Mouse (Mus musculus): ENCODE data around the gene Tmem192. TPM values are rescaled to one million over a fixed set of nuclear protein-coding genes. Genes with fewer than 3 reads are reported as not detected.

Gene Tmem192
- 10 to 100 TPM; 26.0 to 28.4 (median 28.3) TPM for total RNA-seq (2022)

DNA sequence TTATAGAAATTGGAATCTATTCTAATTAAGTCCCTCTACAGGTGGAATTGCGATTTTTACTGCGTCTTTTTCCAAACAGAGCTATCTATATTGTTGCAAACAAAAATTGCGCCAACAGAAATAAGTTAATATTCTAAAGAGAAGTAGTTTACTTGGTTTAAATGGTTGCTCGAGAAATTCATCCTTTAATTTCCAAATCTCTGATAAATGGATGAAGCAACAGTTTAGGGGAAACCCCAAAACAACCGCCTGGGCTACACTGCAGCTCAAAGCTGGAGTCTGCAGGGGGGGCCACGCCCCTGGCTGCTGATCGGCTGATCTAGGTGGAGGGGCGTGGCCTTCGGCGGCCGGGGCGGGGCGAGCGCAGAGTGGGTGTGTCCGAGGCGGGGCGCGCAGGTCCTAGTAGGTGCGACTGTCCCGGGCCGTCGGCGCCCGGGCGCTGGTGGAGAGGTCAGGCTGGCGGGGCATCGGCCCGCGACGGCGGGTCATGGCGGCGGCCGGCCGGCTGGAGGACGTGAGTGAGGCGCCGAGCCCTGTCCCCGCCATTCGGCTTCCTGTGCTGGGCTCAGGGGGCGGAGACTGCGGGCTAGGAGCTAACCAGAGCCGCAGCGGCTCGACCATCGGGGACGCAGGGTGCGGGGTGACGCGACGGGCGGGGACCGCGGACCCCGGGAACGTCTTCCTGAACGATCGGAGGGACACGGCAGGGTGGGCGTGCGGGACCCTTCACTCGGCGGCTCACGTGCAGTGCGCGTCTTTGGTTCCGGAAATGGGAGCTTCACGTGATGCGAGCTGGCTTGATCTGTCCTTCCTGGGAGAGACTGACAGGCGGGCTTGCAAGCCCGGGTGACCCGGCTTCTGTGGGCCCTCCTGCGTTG lies at the start of gene Tmem192:
Tmem192 (plus strand) TSS at position 366 of the 878 bp plus-strand sequence.
- DNase-seq (ENCODE audit: low spot score in 2 of 2): peak; percentile 92 to 93

DNA sequence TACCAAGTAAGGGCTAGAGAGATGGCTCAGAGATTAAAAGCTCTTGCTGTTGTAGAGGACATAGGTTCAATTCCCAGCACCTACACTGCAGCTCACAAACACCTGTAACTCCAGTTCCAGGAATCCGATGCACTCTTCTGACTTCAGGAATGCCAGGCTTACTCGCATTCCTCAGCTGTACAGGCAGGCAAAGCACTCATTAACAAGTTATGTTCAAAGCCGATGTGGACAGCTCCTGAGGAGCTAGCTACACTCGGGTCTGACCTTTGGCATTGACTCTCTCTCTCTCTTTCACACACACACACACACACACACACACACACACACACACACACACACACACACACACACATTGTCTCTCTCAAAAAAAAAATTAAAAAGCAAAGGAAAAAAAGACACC lies 48.3 kb upstream of the Tmem192 start:
- no peak for DNase-seq (ENCODE audit: low spot score in 2 of 2)

DNA sequence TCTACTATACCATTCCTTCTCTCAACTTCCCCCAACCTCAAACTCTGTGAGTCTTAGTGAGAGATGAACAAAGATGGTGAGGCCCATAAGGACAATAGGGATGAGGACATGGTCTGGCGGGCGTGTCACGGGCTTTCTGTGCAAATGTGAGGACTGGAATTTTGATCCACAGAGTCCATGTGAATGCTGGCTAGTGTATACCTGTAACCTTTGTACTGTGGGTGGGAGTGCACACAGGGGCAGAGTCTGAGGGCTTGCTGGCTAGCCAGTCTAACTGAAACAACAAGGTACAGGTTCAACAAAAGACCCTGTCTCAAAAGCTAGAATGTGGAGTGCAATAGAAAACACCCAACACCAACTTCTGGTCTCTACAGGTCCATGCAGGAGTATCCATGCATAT lies 46.3 kb upstream of the Tmem192 start:
- no peak for DNase-seq (ENCODE audit: low spot score in 2 of 2)

DNA sequence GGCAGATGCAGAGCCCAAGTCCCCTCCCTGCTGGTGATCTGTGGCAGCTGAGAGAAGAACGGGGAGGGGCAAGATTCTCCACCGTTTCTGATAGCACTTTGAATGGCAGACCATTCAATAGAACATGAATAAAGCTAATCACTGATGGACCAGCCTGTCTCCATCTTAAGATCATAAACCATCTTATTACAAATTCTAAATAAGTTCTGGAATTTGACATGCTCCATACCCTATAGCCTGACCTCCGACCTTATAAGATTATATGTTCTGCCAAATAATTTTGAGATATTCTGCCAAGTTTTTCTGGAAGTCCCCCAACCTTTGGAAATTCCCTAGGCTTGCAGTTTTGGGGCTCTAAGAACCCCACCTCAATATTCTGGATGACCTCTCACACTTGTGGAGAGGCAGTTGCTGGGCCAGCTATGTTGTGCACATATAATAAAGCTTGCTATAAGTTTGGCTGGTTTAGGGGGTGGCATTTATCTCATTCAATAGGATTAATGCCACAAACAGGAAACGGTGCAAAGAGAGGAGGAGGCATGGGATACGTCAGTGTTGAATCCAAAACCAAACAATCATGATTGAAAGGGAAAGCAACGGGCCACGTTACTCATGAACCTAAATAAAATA lies 45.3 kb upstream of the Tmem192 start:
- DNase-seq (ENCODE audit: low spot score in 2 of 2): no peak

DNA sequence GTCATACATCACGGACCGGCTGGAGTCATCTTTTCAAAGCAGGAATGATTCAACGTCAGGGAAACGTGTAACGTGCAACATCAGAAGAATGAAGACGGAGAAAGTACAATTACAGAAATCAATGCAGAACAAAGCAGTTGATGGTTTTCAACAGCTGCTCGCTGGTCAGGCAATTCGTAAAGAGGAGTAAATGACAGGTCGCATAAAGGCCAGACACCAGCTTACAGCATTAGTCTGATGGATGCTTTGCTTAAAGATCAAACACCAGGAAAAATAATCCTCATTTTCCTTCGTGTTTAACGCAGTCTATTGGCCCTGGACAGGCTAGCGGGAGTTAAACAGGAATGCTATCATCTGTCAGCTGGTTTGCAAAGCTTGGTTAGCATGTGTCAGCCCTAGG lies 44.8 kb upstream of the Tmem192 start:
- no peak for DNase-seq (ENCODE audit: low spot score in 2 of 2)

DNA sequence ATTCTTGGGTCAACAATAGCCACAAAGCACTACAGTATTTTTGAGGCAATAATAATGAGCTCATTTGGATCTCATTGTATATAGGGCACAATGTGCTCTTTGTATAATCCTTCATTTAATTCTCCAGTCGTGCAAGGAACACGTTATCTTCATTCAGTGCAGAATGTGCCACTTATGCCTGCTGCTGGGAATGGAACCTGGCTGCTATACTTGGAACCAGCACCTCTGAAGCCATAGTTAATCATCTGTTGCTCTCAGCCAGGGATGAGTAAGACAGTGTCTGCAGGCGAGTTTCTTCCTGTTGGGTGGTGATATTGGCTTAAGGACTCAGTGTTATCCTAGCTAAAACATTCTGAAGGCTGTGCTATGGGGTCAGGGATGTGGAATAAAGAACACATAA lies 43.2 kb upstream of the Tmem192 start:
- no peak for DNase-seq (ENCODE audit: low spot score in 2 of 2)

DNA sequence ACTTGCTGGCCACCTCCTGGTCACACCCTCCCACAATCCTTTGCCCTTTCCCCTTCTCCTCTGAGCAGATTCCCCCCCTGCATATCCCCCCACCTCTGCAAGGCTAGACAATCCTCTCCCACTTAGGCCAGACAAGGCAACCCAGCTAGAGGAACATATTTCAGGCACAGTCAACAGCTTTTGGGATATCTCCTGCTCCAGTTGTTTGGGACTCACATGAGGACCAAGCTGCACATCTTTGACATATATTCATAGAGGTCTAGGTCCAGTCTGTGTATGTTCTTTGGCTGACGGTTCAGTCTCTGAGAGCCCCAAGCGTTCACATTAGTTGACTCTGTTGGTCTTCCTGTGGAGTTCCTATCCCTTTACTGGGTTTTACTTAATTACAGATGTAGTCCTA lies 37.0 kb upstream of the Tmem192 start:
- no peak for DNase-seq (ENCODE audit: low spot score in 2 of 2)

DNA sequence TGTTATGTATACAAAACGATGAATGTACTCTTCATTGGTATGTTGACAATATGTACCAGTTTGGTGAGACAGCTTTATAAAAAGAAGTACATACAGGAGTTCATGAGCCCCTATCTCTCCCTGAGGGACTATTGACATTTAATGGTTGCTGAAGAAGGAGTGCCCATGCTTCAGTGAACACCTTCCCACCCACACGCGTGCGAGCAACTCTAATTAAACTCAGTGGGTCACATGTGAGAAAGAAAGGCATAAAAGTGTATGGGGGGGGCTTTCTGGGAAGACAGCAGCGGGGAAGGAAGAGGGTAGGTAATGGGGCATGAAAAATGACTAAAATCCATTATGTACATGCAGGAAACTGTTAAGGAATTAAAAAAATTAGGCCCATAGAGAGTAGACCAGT lies 30.2 kb upstream of the Tmem192 start:
- no peak for DNase-seq (ENCODE audit: low spot score in 2 of 2)

DNA sequence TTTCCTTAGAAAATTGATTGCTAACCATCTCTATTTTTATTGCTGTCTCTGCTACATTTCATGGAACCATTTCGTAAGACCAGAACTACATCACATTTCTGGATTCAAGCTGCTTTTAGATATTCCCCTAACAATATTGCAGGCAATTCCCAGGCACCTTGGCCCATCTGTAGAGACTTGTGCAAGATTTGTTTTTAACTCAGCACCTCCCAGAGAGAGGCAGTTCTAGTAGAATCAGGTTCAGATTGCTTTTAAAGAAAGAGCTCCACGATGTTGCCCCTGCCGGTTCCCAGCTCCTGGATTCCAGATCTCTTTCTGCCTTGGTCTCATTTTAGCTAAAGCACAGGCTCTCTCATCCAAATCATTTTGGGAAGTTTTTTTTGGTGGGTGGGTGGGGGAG lies 23.7 kb upstream of the Tmem192 start:
- no peak for DNase-seq (ENCODE audit: low spot score in 2 of 2)

DNA sequence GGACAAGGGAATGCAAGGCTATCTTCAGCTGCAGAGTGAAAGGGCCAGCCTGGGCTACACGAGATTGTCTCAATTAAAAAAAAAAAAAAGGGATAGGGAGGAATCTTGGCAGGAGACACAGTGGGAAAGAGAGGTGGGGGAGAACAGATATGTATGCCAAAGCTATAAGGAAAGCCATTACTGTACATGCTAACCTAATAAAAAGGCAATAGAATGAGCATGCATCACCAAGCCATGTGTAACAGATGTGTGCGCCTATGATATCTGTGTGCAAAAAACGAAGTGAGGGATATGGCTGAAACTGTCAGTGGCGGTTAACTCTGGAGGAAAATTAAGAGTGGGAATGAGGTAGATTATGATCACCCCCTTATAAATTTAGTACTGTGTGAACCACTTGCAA lies 21.2 kb upstream of the Tmem192 start:
- no peak for DNase-seq (ENCODE audit: low spot score in 2 of 2)

DNA sequence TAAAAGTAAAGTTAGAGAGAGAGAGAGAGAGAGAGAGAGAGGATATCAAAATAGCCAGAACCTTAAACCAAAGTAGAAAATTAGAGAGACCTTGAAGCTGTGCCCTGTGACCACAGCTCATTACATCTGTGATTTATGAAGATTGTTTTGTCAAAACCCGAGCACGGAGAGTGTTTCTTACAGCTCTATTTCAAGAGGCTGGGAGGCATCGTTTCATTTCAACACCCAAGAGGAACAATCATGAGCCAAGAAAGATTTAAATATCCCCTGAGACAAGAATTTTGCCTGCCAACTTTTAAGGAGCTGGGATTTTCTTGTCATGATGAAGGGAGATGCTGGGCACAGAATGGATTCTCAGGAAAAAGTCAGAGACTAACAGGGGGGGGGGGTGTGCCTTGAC lies 20.6 kb upstream of the Tmem192 start:
- DNase-seq (ENCODE audit: low spot score in 2 of 2): no peak

DNA sequence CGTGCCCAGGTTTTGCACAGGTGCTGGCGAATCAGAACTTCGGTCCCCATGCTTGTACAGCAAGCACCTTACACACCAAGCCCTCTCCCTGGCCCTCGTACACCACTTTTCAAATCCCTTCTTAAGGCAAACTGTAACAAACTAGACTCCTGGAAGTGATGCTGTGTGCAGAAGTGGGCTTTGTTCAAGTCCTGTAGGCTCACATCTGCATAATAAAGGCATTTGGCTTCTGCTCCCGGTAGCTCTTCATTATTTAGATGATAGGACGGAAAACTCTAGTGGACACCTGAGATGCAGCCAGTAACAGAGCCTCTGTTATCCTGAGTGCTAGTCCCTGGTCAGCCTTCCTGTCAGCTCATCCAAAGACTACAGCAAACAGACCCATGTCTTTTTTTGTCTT lies 18.0 kb upstream of the Tmem192 start:
- DNase-seq (ENCODE audit: low spot score in 2 of 2): no peak

DNA sequence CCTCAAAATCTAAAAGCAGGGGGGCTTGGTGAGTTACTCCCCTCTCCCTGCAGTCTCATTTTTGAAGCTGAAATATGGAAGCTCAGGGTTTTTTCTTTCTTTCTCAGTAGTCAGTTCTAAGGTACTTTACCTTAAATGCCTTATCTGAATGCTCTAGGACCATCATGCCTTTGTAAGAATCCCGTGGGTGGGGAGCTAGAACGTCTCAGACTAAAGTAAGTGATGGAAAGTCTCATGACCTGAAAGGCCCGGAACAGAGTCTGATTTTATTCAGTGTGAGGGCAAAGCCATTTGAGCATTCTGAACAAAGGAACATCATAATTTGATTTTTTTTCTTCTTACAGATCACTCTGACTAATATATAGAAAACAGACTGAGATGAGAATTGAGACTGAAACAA lies 12.0 kb upstream of the Tmem192 start:
- no peak for DNase-seq (ENCODE audit: low spot score in 2 of 2)

DNA sequence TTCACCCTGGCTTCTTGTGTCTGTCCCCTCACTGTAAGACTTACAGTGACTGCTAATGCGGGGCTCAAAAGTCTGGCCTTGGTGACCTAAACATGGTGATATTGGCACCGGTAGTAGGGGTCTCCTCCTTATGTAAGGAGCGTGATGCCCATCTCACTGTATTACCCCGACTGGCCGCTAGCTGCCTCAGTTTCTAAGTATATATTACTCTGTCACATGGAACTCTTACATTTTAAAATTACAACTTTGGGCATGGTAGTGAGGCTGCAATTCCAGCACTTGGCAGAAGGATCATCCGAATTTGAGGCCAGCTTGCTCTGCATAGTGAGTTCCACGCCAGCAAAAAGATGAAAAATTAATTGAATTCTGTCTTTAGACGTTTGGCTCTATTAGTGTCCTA lies 6.0 kb upstream of the Tmem192 start:
- no peak for DNase-seq (ENCODE audit: low spot score in 2 of 2)

DNA sequence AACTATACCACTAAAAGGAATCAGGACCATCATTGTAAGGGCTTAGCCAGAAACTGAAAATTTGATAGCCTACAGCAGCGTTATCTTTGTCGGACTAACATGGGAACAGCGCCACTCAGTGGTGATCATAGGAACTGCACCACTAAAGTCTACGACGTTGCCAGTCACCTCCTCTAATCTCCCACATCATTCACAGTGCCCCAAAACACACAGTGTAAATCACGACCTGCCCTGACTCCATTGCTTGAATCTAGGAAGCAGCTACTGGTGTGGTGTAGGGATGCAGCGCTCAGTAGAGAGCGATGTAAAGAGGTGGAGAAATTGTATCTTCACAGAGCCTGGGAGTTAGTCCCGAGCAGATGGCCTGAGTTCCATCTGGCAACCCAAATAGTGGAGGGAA lies 5.5 kb upstream of the Tmem192 start:
- DNase-seq (ENCODE audit: low spot score in 2 of 2): peak; percentile 52 to 88

DNA sequence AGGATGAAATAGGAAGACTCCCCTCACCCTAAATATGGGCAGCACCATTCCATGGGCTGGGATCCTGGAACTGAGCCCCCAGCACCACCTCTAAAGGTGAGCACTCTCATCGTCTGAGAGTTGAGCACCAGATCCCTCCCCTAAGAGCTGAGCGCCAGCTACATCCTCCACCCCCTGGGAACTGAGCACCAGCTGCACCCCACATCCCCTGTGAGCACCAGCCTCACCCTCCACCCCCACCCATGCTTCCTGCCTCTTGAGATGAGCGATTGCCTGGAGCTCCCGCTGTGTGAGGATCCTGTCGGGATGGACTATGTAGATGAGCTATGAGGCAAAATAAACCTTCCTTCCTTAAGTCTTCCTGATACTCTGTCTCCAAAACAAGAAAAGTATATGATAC lies 4.0 kb upstream of the Tmem192 start:
- DNase-seq (ENCODE audit: low spot score in 2 of 2): no peak

DNA sequence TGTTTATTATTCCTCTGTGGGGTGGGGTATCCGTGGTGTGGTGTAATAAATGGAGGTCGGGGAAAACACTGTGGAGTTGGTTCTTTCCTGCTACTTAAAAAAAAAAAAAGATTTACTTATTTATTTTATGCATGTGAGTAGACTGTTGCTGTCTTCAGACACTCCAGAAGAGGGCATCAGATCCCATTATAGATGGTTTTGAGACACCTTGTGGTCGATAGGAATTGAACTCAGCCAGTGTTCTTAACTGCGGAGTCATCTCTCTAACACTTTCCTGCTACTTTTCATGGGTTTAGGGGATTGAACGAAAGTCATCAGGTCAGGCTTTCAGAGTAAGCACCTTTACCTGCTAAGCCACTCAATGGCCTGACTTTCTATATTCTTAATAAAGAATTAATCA lies 2.2 kb upstream of the Tmem192 start:
- DNase-seq (ENCODE audit: low spot score in 2 of 2): no peak

DNA sequence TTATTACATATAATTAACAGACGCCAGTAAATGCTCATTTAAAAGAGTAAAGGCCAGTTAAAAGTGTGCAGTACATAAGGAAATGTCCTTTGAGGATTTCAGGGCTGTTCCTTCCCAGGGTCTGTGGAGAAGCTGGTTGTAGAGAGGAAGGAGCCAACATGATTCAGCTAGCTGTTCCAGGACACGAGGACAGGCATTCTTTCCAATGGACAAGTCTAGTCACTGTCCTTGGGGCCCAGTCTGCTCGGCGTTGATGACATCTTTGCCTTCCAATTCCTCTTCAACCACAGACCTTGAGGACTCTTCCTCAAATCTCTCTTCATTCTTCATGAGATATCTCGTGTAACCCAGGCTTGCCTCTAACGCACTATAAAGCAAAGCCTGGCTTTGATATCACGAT lies 1.4 kb upstream of the Tmem192 start:
- DNase-seq (ENCODE audit: low spot score in 2 of 2): no peak

DNA sequence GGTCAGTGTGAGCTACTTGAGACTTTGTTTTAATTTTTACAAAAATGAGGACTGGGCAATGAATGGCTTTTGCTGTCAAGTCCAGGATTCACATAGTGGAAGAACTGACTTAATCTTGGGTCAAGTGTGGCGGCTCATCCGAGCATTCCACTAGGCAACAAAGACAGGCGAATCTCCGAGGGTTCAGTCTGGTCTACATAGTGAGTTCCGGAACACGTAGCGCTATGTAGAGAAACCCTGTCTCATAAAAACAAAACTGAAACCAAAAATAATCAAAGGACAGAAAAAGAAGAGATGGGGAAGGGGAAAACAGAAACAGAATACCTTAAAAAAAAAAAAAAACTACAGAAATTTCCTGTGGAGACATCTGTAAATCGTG lies 555 bp upstream of the Tmem192 start:
- DNase-seq (ENCODE audit: low spot score in 2 of 2): no peak

DNA sequence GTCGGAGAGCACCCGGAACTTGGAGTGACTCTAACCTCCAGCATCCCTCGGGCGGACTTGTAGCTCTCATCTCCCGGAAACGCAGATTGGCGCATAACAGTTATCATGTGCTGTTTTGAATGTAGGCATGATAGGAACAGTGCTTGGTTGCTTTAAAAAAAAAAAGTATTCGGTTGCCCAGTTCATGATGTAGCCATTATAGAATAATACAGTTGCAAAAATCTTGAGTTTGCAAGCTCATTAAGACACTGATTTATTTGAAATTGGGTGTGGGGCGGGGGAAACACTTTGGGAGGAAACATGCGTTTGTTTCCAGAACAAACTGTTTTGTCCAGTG lies 681 bp downstream of the Tmem192 start:
- no peak for DNase-seq (ENCODE audit: low spot score in 2 of 2)

DNA sequence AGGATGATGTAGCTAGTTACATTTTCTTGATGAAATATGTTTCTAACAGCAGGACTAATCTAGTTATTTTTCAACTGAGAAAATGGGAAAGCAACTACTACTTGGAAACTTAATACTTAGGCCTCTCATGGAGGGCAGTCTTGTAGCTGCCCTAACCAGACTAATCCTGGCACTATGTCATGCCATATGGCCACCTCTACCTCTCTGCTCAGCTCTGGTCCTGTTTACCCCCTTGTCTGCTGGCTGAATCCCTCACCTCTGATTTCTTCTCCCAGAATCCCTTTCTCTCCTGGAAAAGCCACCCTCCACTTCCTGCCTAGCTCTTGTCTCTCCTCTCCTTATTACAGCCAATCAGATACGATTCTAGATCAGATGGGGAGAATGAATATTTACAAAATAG lies 1.4 kb downstream of the Tmem192 start:
- DNase-seq (ENCODE audit: low spot score in 2 of 2): no peak

DNA sequence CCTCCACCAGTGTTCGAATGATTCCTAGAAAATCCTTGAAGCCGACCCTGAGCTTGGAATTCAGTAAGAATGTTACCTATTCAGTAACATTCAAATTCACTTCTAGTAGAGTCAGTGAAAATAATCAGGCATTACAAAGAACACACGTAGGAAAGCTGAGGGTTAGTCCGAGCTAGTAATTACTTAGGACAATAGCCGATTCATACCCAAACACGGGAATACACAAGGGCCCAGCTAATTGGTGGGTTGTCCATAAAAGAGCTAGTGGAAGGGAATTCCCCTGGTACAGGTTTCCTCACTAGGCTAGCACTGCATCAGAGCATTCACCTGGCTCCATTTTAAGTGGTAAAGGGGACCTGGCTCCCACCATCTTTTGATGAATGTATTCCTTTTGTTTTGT lies 5.1 kb downstream of the Tmem192 start:
- no peak for DNase-seq (ENCODE audit: low spot score in 2 of 2)

DNA sequence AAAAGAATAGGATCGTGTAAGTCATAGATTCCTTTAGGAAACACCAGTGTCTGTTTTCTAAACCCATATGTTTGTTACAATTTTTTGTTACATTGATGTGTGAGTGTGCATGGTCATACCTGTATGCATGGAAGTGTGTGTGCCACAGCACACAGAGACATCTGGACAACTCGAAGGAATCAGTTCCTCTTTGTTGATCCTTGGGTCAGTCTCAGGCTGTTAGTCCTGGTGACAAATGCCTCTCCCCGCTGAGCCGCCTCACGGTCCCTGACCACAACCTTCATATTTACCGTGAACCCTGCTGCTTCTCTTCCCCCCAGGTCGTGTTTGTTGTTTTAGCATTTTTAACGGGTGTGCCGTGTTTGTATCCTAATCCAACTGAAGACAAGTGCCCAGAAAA lies 12.0 kb downstream of the Tmem192 start:
- no peak for DNase-seq (ENCODE audit: low spot score in 2 of 2)

Data from layer of hippocampus, adult 8-10 months (tissue).